Mouse (Mus musculus) neural tube, embryonic 10.5 days (tissue): Measurements from ENCODE around the gene Uqcrh.
A peak's percentile ranks its signal among the peaks of the same experiment; 100 is the strongest.

ENCODE experiments used
- DNase-seq: peaks from one replicate; pipeline ENCODE4 v3.0.0-alpha.2; 2017; ENCODE audit warnings: low spot score; ENCODE audit errors: extremely low spot score

The Uqcrh gene

DNA sequence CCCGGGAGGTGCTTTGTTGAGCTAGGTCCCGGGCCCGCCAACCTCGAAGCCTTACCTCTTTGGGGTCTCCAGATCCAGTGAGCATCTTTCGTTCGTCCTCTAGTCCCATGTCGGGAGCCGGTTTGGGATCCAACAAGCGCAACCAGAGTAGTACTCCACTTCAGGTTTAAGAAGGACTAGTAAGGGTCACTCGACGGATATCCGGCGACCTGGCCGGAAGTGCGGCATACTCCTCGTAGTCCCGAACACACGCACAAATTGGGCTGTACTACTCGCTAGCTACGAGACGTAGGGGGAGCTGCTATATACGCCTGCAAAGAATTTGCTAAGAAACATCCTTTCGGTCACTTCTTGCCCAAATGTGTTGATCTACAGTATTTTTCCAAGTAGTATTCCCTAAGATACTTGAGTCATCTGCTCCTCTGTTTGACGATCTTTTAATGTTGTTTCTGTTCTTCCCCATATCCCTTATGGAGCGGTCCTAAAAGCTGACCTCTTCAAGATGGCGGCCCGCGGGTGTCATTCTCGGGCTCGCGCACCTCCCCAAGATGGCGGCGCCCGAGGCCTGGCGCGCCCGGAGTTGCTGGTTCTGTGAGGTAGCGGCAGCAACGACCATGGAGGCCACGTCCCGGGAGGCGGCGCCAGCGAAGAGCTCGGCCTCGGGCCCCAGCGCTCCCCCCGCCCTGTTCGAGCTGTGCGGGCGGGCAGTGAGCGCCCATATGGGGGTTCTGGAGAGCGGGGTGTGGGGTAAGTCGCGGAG lies at the start of gene Uqcrh, which contains the start of gene Lrrc41:
Gene Uqcrh, minus strand, starts transcription at position 211 of the 760 bp plus-strand sequence.
Gene Lrrc41, plus strand, starts transcription at position 409 of the 760 bp plus-strand sequence.
- peak; percentile 91 for DNase-seq

GRCm38 (mm10) chr4:116123602-116124519 lies 49.0 kb upstream of the Uqcrh start, which contains the start of the genes Rad54l and Pomgnt1:
Gene Rad54l (minus strand): TSS chr4:116123690.
Gene Pomgnt1 (plus strand): TSS chr4:116123840.
- peak; percentile 87 for DNase-seq

GRCm38 (mm10) chr4:116122762-116123161 lies 47.9 kb upstream of the Uqcrh start:
- DNase-seq = no peak

GRCm38 (mm10) chr4:116111486-116111885 lies 36.6 kb upstream of the Uqcrh start:
- DNase-seq = no peak

GRCm38 (mm10) chr4:116110695-116111094 lies 35.8 kb upstream of the Uqcrh start:
- no peak for DNase-seq

GRCm38 (mm10) chr4:116105278-116105677 lies 30.4 kb upstream of the Uqcrh start:
- no peak for DNase-seq

GRCm38 (mm10) chr4:116100959-116101358 lies 26.1 kb upstream of the Uqcrh start:
- DNase-seq = no peak

- no peak for DNase-seq
Observed at GRCm38 (mm10) chr4:116097211-116097610, 22.3 kb upstream of the Uqcrh start.

- DNase-seq = no peak
Observed at GRCm38 (mm10) chr4:116096291-116096690, 21.4 kb upstream of the Uqcrh start.

GRCm38 (mm10) chr4:116088510-116089249 lies 13.8 kb upstream of the Uqcrh start:
- no peak for DNase-seq

DNA sequence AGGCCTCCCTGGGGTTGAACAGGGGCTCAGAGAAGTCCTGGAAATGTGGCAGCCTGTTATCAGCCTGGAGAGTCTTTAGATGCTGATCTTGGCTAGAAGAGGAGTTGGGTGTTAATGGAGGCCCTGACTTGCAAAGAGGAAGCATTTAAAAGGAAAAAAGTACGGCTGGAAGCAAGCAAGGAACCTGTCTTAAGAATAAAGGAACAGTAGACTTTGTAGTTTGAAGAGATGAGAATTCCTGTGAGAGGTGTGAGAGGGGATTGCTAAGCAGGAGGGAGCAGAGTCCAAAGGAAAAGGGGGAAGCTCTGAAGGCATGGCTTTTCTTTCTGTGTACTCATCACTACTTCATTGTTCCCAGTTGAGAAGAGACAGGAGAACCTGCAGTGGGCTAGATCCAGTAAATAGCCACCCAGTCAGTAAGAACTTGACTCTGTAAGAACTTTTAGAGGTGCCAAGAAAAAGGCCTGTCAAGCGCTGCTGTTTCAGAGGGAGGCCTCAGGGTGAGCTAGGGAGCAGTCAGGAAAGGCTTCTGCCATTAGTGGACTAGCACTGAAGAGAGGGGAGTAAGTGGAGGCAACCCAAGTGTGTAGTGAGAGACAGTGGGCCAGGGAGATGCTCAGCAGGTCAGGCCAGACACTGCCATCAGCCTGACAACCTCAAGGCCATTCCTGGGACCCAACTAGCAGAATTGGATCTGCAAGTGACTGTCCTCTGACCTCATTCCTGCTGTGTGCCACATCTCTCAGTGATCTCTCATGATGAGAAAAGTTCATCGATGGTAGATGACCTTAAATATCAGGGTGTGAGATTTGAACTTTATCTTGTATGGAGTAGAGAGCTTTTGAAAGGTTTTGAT lies 2.6 kb upstream of the Uqcrh start:
- DNase-seq = no peak

GRCm38 (mm10) chr4:116076369-116077231 lies 1.7 kb upstream of the Uqcrh start:
- DNase-seq = no peak

GRCm38 (mm10) chr4:116075631-116076368 lies 929 bp upstream of the Uqcrh start:
- DNase-seq = peak; percentile 94

DNA sequence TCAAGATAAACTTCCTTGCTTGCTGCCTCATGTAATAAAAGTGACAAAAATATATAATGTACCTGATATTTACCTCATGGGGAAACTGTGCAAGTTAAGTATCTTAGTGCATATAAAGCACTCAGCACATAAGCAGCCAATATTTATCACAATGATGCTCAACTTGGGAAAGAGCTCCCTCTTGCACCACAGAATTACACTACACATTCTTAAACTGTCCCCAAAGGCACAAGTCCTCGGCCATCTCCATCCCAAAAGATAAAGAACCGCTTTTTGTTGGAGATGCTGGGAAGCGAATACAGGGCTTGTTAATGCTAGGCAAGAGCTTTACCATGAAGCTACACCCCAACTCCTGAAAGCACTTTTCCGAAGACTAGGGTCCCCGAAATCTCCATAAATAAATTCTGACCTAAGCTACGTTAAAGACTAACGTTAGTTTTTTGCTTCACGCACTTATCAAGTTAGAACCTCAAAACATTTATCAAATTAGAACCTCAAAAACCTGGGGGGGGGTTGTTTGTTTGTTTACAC lies 661 bp downstream of the Uqcrh start:
- no peak for DNase-seq

- DNase-seq = no peak
Observed at GRCm38 (mm10) chr4:116073146-116073545, 1.7 kb downstream of the Uqcrh start.

- DNase-seq = no peak
Observed at GRCm38 (mm10) chr4:116070116-116070515, 4.8 kb downstream of the Uqcrh start.

- DNase-seq = no peak
Observed at GRCm38 (mm10) chr4:116063855-116064254, 11.0 kb downstream of the Uqcrh start.

DNA sequence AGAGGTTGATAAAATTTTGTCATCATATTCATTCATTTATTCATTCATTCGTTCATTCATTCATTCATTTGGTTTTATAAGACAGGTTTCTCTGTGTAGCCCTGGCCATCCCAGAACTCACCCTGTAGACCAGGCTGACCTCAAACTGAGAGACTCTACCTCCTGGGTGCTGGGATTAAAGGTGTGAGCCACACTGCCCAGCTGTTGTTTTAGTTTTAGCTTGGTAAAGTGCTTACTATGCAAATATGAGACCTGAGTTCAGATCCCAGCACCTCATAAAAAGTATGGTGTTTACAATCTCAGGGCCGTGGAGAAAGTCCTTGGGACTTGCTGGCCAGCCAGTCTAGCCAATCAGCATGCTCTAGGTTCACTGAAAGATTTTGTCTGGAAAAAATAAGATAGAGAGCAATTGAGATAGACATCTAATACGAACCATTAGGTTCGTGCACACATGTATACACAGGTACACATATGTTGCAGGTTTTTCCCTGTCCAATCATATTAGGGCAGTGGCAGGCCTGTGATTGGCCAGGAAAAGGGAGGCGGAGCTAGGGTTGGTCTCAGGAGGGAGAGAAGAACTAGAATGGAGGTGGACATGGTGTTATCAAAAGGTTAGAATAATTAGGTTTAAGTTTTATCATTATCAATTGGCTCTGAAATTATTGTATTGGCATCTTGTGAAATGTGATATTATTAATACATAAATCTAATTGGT lies 15.7 kb downstream of the Uqcrh start:
- no peak for DNase-seq
